Mouse (Mus musculus) midbrain, embryonic 13.5 days (tissue): ENCODE results near the gene Tpcn2. TPM values are rescaled to one million over a fixed set of nuclear protein-coding genes. Genes with fewer than 3 reads are reported as not detected.
A peak's percentile ranks its signal among the peaks of the same experiment; 100 is the strongest.

Source experiments
- ATAC-seq: fragments of 200-750 bp; cut with Nextera tagmentation; 2 replicates; pipeline ENCODE4 v1.8.0; 2017; ENCODE audit warnings: mild to moderate bottlenecking, moderate TSS enrichment, moderate library complexity
- H3K27ac ChIP-seq: fragments of 300-500 bp; sonication (generic); 2 replicates; pipeline ENCODE4 v1.5.1; 2015; ENCODE audit warnings: inconsistent platforms, mild to moderate bottlenecking, moderate library complexity
- H3K27me3 ChIP-seq: fragments of 300-500 bp; sonication (generic); 2 replicates; pipeline ENCODE4 v1.6.1; 2015; ENCODE audit warnings: mild to moderate bottlenecking, inconsistent platforms
- H3K36me3 ChIP-seq: fragments of 300-500 bp; sonication (generic); 2 replicates; pipeline ENCODE4 v1.6.1; 2015; ENCODE audit warnings: mild to moderate bottlenecking, inconsistent platforms
- H3K4me1 ChIP-seq: fragments of 300-500 bp; sonication (generic); replicated peaks from 2 replicates; pipeline ENCODE4 v1.6.1; 2015; ENCODE audit warnings: inconsistent platforms
- H3K4me2 ChIP-seq: fragments of 300-500 bp; sonication (generic); replicated peaks from 2 replicates; pipeline ENCODE4 v1.6.1; 2015; ENCODE audit warnings: moderate library complexity, mild to moderate bottlenecking, inconsistent platforms
- H3K4me3 ChIP-seq: fragments of 300-500 bp; sonication (generic); replicated peaks from 2 replicates; pipeline ENCODE4 v1.5.1; 2015; ENCODE audit warnings: mild to moderate bottlenecking, inconsistent platforms
- H3K9ac ChIP-seq: fragments of 300-500 bp; sonication (generic); replicated peaks from 2 replicates; pipeline ENCODE4 v1.6.1; 2015; ENCODE audit warnings: mild to moderate bottlenecking, inconsistent platforms
- H3K9me3 ChIP-seq: fragments of 300-500 bp; sonication (generic); 2 replicates; pipeline ENCODE4 v1.6.1; 2016; ENCODE audit warnings: mild to moderate bottlenecking, inconsistent platforms
- WGBS: fragments of 180-500 bp; shearing (Covaris S2); methylation state at CpG from one replicate; pipeline ENCODE4 v1.1.7; 2015; 5-methylcytosine and 5-hydroxymethylcytosine counted together
- polyA plus RNA-seq: library from polyadenylated mRNA; unstranded; fragments of >200 nt; fragmentation: Nextera tagmentation; extraction: Ambion mirVana; gene quantifications from 2 replicates; pipeline ENCODE4 v1.2.1, GENCODE M21; 2015

The Tpcn2 gene
- polyA plus RNA-seq, 1 experiment from 2014 or later, result 4.2 TPM

- no peaks in the 10 kb centered on the region for H3K4me1 ChIP-seq
- no peak overlapping the region for H3K27ac ChIP-seq
- H3K9ac ChIP-seq, result no peak overlapping the region
- WGBS, result 38% methylated on average over 6 of the region's 6 CpGs
- no peak overlapping the region for H3K4me3 ChIP-seq
- H3K4me2 ChIP-seq, result no peak overlapping the region
- H3K9me3 ChIP-seq, result no peaks in the 10 kb centered on the region
- H3K36me3 ChIP-seq, result no peaks in the 10 kb centered on the region
- no peaks in the 10 kb centered on the region for H3K27me3 ChIP-seq
- ATAC-seq, result no peak
Observed at GRCm38 (mm10) chr7:145293859-145294258, 10.0 kb upstream of the Tpcn2 start.

GRCm38 (mm10) chr7:145292726-145293125 is 8.9 kb upstream of the Tpcn2 start:
- no peaks in the 10 kb centered on the region for H3K36me3 ChIP-seq
- no peak overlapping the region for H3K9ac ChIP-seq
- H3K27me3 ChIP-seq, result no peaks in the 10 kb centered on the region
- no peak for ATAC-seq
- no peak overlapping the region for H3K4me3 ChIP-seq
- no peaks in the 10 kb centered on the region for H3K9me3 ChIP-seq
- 66% methylated on average over 2 of the region's 2 CpGs for WGBS
- H3K4me1 ChIP-seq, result no peaks in the 10 kb centered on the region
- H3K27ac ChIP-seq, result no peak overlapping the region
- H3K4me2 ChIP-seq, result no peak overlapping the region

- 96% methylated on average over 2 of the region's 2 CpGs for WGBS
- no peaks in the 10 kb centered on the region for H3K4me1 ChIP-seq
- H3K4me3 ChIP-seq, result no peak overlapping the region
- H3K27me3 ChIP-seq, result no peaks in the 10 kb centered on the region
- H3K36me3 ChIP-seq, result no peaks in the 10 kb centered on the region
- H3K9me3 ChIP-seq, result no peaks in the 10 kb centered on the region
- H3K4me2 ChIP-seq, result no peak overlapping the region
- no peak overlapping the region for H3K27ac ChIP-seq
- no peak overlapping the region for H3K9ac ChIP-seq
- ATAC-seq, result no peak
Observed at GRCm38 (mm10) chr7:145291847-145292246, 8.0 kb upstream of the Tpcn2 start.

GRCm38 (mm10) chr7:145289302-145289701 is 5.5 kb upstream of the Tpcn2 start:
- Histone ChIP-seq H3K4me1 (no peaks in the 10 kb centered on the region), H3K9me3 (no peaks in the 10 kb centered on the region), H3K4me3 (no peak overlapping the region), H3K4me2 (no peak overlapping the region), H3K27ac (no peak overlapping the region), H3K36me3 (no peaks in the 10 kb centered on the region), H3K27me3 (no peaks in the 10 kb centered on the region), H3K9ac (no peak overlapping the region)
- 24% methylated on average over 5 of the region's 5 CpGs for WGBS
- ATAC-seq, result no peak

- H3K27me3 ChIP-seq, result no peaks in the 10 kb centered on the region
- no peak for ATAC-seq
- H3K9me3 ChIP-seq, result no peaks in the 10 kb centered on the region
- H3K4me2 ChIP-seq, result no peak overlapping the region
- peaks cover 12% of the 10 kb centered on the region for H3K4me1 ChIP-seq
- H3K9ac ChIP-seq, result no peak overlapping the region
- no peaks in the 10 kb centered on the region for H3K36me3 ChIP-seq
- no peak overlapping the region for H3K27ac ChIP-seq
- H3K4me3 ChIP-seq, result no peak overlapping the region
- WGBS, result 87% methylated on average over 6 of the region's 6 CpGs
Observed at GRCm38 (mm10) chr7:145287410-145287809, 3.6 kb upstream of the Tpcn2 start.

GRCm38 (mm10) chr7:145285476-145285875 is 1.7 kb upstream of the Tpcn2 start:
- Histone ChIP-seq H3K4me2 (no peak overlapping the region), H3K4me1 (peaks cover 20% of the 10 kb centered on the region), H3K36me3 (no peaks in the 10 kb centered on the region), H3K9me3 (no peaks in the 10 kb centered on the region), H3K9ac (no peak overlapping the region), H3K27ac (no peak overlapping the region), H3K27me3 (no peaks in the 10 kb centered on the region), H3K4me3 (no peak overlapping the region)
- ATAC-seq, result no peak
- 81% methylated on average over 4 of the region's 4 CpGs for WGBS

- H3K9me3 ChIP-seq, result no peaks in the 10 kb centered on the region
- H3K9ac ChIP-seq, result no peak overlapping the region
- H3K4me3 ChIP-seq, result no peak overlapping the region
- H3K4me1 ChIP-seq, result peaks cover 20% of the 10 kb centered on the region
- no peaks in the 10 kb centered on the region for H3K27me3 ChIP-seq
- ATAC-seq, result no peak
- 65% methylated on average over 3 of the region's 3 CpGs for WGBS
- H3K36me3 ChIP-seq, result no peaks in the 10 kb centered on the region; the same call in 1 of the 2 replicates
- H3K4me2 ChIP-seq, result peak overlapping the region; percentile 54
- no peak overlapping the region for H3K27ac ChIP-seq
Observed at GRCm38 (mm10) chr7:145284293-145284692, 482 bp upstream of the Tpcn2 start.

- WGBS, result 55% methylated on average over 4 of the region's 4 CpGs
- H3K4me1 ChIP-seq, result peaks cover 20% of the 10 kb centered on the region
- H3K27ac ChIP-seq, result no peak overlapping the region
- no peaks in the 10 kb centered on the region for H3K27me3 ChIP-seq
- H3K4me3 ChIP-seq, result peak overlapping the region; percentile 42
- peaks cover 12% of the 10 kb centered on the region for H3K36me3 ChIP-seq
- ATAC-seq, result 0 out of 2 replicates have a peak, but pooled peaks have one; percentile 6
- peak overlapping the region; percentile 54; the same call in 1 of the 2 replicates for H3K9ac ChIP-seq
- no peaks in the 10 kb centered on the region for H3K9me3 ChIP-seq
- peak overlapping the region; percentile 54 for H3K4me2 ChIP-seq
Observed at GRCm38 (mm10) chr7:145283041-145283440, 770 bp downstream of the Tpcn2 start.

GRCm38 (mm10) chr7:145281396-145281795 is 2.4 kb downstream of the Tpcn2 start:
- Histone ChIP-seq H3K9me3 (no peaks in the 10 kb centered on the region), H3K27me3 (no peaks in the 10 kb centered on the region), H3K4me2 (no peak overlapping the region), H3K4me3 (no peak overlapping the region), H3K27ac (no peak overlapping the region), H3K9ac (no peak overlapping the region), H3K36me3 (peaks cover 23% of the 10 kb centered on the region), H3K4me1 (peaks cover 20% of the 10 kb centered on the region)
- WGBS, result 87% methylated on average over 4 of the region's 4 CpGs
- ATAC-seq, result no peak

GRCm38 (mm10) chr7:145275488-145275887 is 8.3 kb downstream of the Tpcn2 start:
- no peak overlapping the region for H3K27ac ChIP-seq
- peaks cover 62% of the 10 kb centered on the region for H3K36me3 ChIP-seq
- H3K9me3 ChIP-seq, result no peaks in the 10 kb centered on the region
- H3K9ac ChIP-seq, result no peak overlapping the region
- no peaks in the 10 kb centered on the region for H3K4me1 ChIP-seq
- no peak overlapping the region for H3K4me3 ChIP-seq
- no peak for ATAC-seq
- no peaks in the 10 kb centered on the region for H3K27me3 ChIP-seq
- 90% methylated on average over 3 of the region's 3 CpGs for WGBS
- H3K4me2 ChIP-seq, result no peak overlapping the region

- Histone ChIP-seq H3K27ac (no peak overlapping the region), H3K4me2 (no peak overlapping the region), H3K4me1 (no peaks in the 10 kb centered on the region), H3K9me3 (no peaks in the 10 kb centered on the region), H3K9ac (no peak overlapping the region), H3K27me3 (no peaks in the 10 kb centered on the region), H3K36me3 (peaks cover 41% of the 10 kb centered on the region), H3K4me3 (no peak overlapping the region)
- no peak for ATAC-seq
- WGBS, result 96% methylated on average over 5 of the region's 5 CpGs
Observed at GRCm38 (mm10) chr7:145270955-145271354, 12.9 kb downstream of the Tpcn2 start.

GRCm38 (mm10) chr7:145268890-145269289 is 14.9 kb downstream of the Tpcn2 start:
- Histone ChIP-seq H3K9ac (no peak overlapping the region), H3K27ac (no peak overlapping the region), H3K4me2 (no peak overlapping the region), H3K27me3 (no peaks in the 10 kb centered on the region), H3K36me3 (peaks cover 35% of the 10 kb centered on the region), H3K4me3 (no peak overlapping the region), H3K9me3 (no peaks in the 10 kb centered on the region), H3K4me1 (no peaks in the 10 kb centered on the region)
- ATAC-seq, result no peak
- WGBS, result 97% methylated on average over 7 of the region's 7 CpGs

- Histone ChIP-seq H3K4me3 (no peak overlapping the region), H3K9ac (no peak overlapping the region), H3K4me1 (no peaks in the 10 kb centered on the region), H3K9me3 (no peaks in the 10 kb centered on the region), H3K27me3 (no peaks in the 10 kb centered on the region), H3K27ac (no peak overlapping the region), H3K4me2 (no peak overlapping the region), H3K36me3 (peaks cover 11% of the 10 kb centered on the region; the same call in 1 of the 2 replicates)
- no peak for ATAC-seq
- WGBS, result 88% methylated on average over 2 of the region's 2 CpGs
Observed at GRCm38 (mm10) chr7:145266011-145266410, 17.8 kb downstream of the Tpcn2 start.
